Mouse (Mus musculus): ENCODE measurements around the gene Smoc1. TPM values are rescaled to one million over a fixed set of nuclear protein-coding genes. Genes with fewer than 3 reads are reported as not detected.

The Smoc1 gene
- polyA plus RNA-seq, 1 experiment from 2014 or later: 1.6 TPM

DNA sequence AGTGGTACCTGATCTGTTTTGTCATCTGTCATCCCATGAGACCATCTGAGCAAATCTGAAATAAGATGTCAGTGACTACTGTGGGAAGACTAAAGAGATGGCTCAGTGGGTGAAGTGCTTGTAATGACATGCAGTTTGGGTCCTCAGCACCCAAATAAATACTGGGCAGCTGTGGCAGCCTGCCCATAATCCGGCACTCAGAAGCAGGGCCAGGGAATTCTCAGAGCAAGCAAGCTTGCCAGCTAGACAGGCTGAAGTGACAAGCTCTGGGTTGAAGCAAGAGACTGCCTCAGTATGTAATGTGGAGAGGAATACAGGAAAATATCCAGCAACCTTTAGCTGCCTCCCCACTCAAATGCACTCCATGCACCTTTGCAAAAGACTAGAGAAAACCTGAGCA, 58.6 kb downstream of the Smoc1 start:
- Histone ChIP-seq H3K9ac (ENCODE audit: low read length) (no peak overlapping the region), H3K27ac (ENCODE audit: low read length) (no peak overlapping the region), H3K27me3 (ENCODE audit: control insufficient read depth, insufficient read depth, low read depth, low read length) (no peaks in the 10 kb centered on the region), H3K36me3 (ENCODE audit: control insufficient read depth, insufficient read depth, low read length) (no peaks in the 10 kb centered on the region), H3K4me1 (replicated peaks; ENCODE audit: control insufficient read depth, insufficient read depth, low read length) (no peaks in the 10 kb centered on the region), H3K9me3 (ENCODE audit: control insufficient read depth, low read length) (no peaks in the 10 kb centered on the region), H3K4me2 (ENCODE audit: low read depth, low read length) (no peak overlapping the region), H3K4me3 (ENCODE audit: low read length) (no peak overlapping the region)
- no peak for ATAC-seq (ENCODE audit: low read depth)
- 57% methylated on average over 1 of the region's 1 CpGs for WGBS

DNA sequence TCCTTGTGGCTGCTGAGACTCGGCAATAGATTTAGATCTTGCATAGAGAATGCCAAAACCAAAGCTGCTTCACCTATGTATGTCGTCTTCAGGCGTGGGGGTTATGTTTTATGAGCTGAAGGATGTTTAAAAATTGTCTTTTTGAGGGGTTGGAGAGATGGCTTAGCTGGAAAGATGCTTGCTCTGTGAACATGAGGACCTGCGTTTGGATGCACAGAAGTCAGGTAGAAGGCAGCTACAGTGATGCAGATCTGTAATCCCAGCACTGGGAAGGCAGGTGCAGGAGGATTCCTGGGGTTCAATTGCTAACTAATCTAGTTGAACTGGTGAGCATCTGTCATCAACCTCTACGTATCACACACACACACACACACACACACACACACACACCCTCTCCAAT, 61.5 kb downstream of the Smoc1 start:
- Histone ChIP-seq H3K27ac (ENCODE audit: low read length) (no peak overlapping the region), H3K4me1 (replicated peaks; ENCODE audit: control insufficient read depth, insufficient read depth, low read length) (no peaks in the 10 kb centered on the region), H3K4me2 (ENCODE audit: low read depth, low read length) (no peak overlapping the region), H3K36me3 (ENCODE audit: control insufficient read depth, insufficient read depth, low read length) (no peaks in the 10 kb centered on the region), H3K9me3 (ENCODE audit: control insufficient read depth, low read length) (no peaks in the 10 kb centered on the region), H3K27me3 (ENCODE audit: control insufficient read depth, insufficient read depth, low read depth, low read length) (no peaks in the 10 kb centered on the region), H3K9ac (ENCODE audit: low read length) (no peak overlapping the region), H3K4me3 (ENCODE audit: low read length) (no peak overlapping the region)
- 62% methylated on average over 5 of the region's 5 CpGs for WGBS
- no peak for ATAC-seq (ENCODE audit: low read depth)

DNA sequence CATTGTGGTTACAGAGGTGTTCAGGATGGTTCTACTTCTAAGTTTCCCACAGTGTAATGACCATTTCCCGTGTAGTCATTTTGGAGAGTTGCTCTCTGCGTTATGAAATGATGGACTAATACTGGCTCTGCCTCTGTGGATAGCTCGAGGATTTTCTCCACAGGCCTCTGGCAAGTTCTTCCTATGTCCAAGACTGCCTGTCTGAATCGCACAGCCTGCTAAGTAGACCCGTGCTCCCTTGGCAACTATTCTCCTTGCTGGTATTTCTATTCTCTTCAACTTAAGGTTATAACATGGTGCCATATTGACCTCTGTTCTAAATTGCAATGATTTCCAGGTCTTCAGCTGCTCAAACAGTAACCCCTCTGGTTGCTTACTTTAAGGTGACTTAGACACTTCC, 65.0 kb downstream of the Smoc1 start:
- Histone ChIP-seq H3K36me3 (ENCODE audit: control insufficient read depth, insufficient read depth, low read length) (no peaks in the 10 kb centered on the region), H3K9me3 (ENCODE audit: control insufficient read depth, low read length) (no peaks in the 10 kb centered on the region), H3K4me3 (ENCODE audit: low read length) (no peak overlapping the region), H3K9ac (ENCODE audit: low read length) (no peak overlapping the region), H3K4me1 (replicated peaks; ENCODE audit: control insufficient read depth, insufficient read depth, low read length) (no peaks in the 10 kb centered on the region), H3K4me2 (ENCODE audit: low read depth, low read length) (no peak overlapping the region), H3K27ac (ENCODE audit: low read length) (no peak overlapping the region), H3K27me3 (ENCODE audit: control insufficient read depth, insufficient read depth, low read depth, low read length) (no peaks in the 10 kb centered on the region)
- WGBS: 76% methylated on average over 5 of the region's 5 CpGs
- no peak for ATAC-seq (ENCODE audit: low read depth)

DNA sequence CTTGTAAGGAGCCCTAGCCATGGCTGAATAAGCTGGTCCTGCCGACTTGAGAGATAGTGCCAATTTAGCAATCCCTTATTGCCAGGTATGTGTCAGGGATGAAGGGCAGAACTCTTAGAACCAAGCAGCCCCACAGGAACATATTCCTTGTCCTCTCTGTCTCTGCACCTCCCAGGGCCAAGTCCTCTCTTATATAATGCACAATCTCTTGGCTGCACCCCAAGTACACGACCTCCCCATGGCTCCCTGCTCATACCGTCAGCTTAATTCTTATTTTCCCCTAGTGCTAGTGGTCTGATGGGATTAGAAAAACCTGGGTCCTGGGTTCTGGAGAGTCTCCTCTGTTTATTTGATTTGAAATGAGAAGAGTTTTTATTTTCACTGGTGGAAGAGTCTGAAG, 66.0 kb downstream of the Smoc1 start:
- 74% methylated on average over 3 of the region's 3 CpGs for WGBS
- ATAC-seq (ENCODE audit: low read depth): no peak

DNA sequence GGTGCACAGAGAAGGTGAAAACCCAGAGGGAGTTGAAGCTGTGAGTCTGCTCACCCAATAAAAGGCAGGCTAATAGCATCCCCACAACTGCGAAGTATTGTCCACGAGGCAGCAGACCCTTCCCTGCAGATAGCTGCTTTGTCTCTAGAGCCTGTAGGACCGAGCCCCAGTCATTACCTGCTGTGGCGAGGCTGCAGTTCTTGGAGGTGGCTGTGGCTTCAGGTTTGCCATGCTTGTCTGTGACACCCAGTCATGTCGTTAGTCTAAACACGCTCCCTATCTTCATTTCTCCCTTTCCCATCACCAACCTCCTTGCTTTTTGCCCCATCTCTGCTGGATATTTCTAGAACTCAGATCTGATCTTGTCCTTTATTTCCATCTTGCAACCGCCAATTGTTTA, 66.6 kb downstream of the Smoc1 start:
- no peak overlapping the region for H3K9ac ChIP-seq (ENCODE audit: low read length)
- no peaks in the 10 kb centered on the region for H3K4me1 ChIP-seq (replicated peaks; ENCODE audit: control insufficient read depth, insufficient read depth, low read length)
- no peaks in the 10 kb centered on the region for H3K36me3 ChIP-seq (ENCODE audit: control insufficient read depth, insufficient read depth, low read length)
- no peaks in the 10 kb centered on the region for H3K9me3 ChIP-seq (ENCODE audit: control insufficient read depth, low read length)
- H3K4me3 ChIP-seq (ENCODE audit: low read length): no peak overlapping the region
- H3K27ac ChIP-seq (ENCODE audit: low read length): no peak overlapping the region
- no peak overlapping the region for H3K4me2 ChIP-seq (ENCODE audit: low read depth, low read length)
- WGBS: 72% methylated on average over 7 of the region's 7 CpGs
- no peak for ATAC-seq (ENCODE audit: low read depth)
- H3K27me3 ChIP-seq (ENCODE audit: control insufficient read depth, insufficient read depth, low read depth, low read length): no peaks in the 10 kb centered on the region

More for the DNA sequence above, 66.0 kb downstream of the Smoc1 start:
- no peaks in the 10 kb centered on the region for H3K36me3 ChIP-seq (ENCODE audit: control insufficient read depth, insufficient read depth, low read length)
- H3K9me3 ChIP-seq (ENCODE audit: control insufficient read depth, low read length): no peaks in the 10 kb centered on the region
- H3K4me3 ChIP-seq (ENCODE audit: low read length): no peak overlapping the region
- H3K4me2 ChIP-seq (ENCODE audit: low read depth, low read length): no peak overlapping the region
- no peaks in the 10 kb centered on the region for H3K4me1 ChIP-seq (replicated peaks; ENCODE audit: control insufficient read depth, insufficient read depth, low read length)
- H3K9ac ChIP-seq (ENCODE audit: low read length): no peak overlapping the region
- no peak overlapping the region for H3K27ac ChIP-seq (ENCODE audit: low read length)
- H3K27me3 ChIP-seq (ENCODE audit: control insufficient read depth, insufficient read depth, low read depth, low read length): no peaks in the 10 kb centered on the region

DNA sequence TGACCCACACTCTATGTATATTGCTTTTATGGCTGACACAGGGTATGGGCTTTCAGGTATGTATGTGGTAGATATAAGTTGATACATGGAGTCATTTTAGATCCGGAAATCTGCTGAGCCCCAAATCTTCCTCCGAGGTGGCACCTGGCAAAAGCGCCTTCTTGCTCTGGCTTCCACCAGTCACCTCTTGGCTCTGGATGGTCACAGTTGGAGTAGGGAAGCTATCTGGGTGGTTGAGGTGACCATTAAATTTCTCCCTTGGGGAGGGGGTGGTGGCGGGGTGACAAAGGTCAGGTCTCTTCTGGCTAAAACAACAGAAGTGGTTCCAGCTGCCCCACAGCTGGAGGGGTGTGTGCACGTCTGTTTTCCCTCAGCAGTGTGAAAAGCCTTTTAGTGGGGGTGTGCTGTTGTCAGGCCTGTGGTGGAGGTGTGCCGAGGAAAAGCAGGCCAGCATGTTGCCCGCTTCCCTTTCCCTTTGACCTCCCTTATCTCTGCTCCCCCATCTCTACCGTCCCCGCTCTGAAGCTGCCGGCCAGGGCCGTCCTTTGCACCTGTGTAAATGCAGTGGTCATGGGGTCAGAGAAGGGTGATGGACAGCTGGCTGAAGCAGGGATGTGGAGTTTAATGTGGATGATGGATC, 68.3 kb downstream of the Smoc1 start:
- Histone ChIP-seq H3K4me2 (ENCODE audit: low read depth, low read length) (no peak overlapping the region), H3K4me1 (replicated peaks; ENCODE audit: control insufficient read depth, insufficient read depth, low read length) (no peaks in the 10 kb centered on the region), H3K9me3 (ENCODE audit: control insufficient read depth, low read length) (no peaks in the 10 kb centered on the region), H3K36me3 (ENCODE audit: control insufficient read depth, insufficient read depth, low read length) (no peaks in the 10 kb centered on the region), H3K4me3 (ENCODE audit: low read length) (no peak overlapping the region), H3K9ac (ENCODE audit: low read length) (no peak overlapping the region), H3K27ac (ENCODE audit: low read length) (no peak overlapping the region), H3K27me3 (ENCODE audit: control insufficient read depth, insufficient read depth, low read depth, low read length) (no peaks in the 10 kb centered on the region)
- WGBS: 25% methylated on average over 11 of the region's 11 CpGs
- ATAC-seq (ENCODE audit: low read depth): no peak

DNA sequence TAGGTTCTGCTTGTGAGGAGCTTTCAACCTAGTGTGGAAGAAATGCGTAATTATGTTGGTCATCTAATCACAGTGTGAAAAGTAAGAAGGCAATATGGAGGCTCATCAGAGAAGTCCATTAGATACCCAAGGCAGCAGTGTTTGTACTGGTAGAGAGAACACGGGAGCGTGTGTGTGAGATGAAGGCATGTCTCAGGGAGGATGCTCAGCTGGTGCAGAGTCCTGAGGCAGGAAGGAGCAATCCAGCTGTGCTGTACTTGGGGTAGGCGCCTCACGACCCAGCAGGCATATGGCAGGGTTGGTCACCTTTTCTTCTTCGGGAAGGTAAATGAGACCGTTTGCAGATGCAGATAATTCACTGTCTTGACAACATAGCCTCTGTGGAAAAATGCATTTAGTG, 70.7 kb downstream of the Smoc1 start:
- no peaks in the 10 kb centered on the region for H3K4me1 ChIP-seq (replicated peaks; ENCODE audit: control insufficient read depth, insufficient read depth, low read length)
- no peaks in the 10 kb centered on the region for H3K27me3 ChIP-seq (ENCODE audit: control insufficient read depth, insufficient read depth, low read depth, low read length)
- no peak for ATAC-seq (ENCODE audit: low read depth)
- 59% methylated on average over 7 of the region's 7 CpGs for WGBS
- no peak overlapping the region for H3K27ac ChIP-seq (ENCODE audit: low read length)
- H3K4me3 ChIP-seq (ENCODE audit: low read length): no peak overlapping the region
- H3K36me3 ChIP-seq (ENCODE audit: control insufficient read depth, insufficient read depth, low read length): no peaks in the 10 kb centered on the region
- no peaks in the 10 kb centered on the region for H3K9me3 ChIP-seq (ENCODE audit: control insufficient read depth, low read length)
- H3K4me2 ChIP-seq (ENCODE audit: low read depth, low read length): no peak overlapping the region
- H3K9ac ChIP-seq (ENCODE audit: low read length): no peak overlapping the region

DNA sequence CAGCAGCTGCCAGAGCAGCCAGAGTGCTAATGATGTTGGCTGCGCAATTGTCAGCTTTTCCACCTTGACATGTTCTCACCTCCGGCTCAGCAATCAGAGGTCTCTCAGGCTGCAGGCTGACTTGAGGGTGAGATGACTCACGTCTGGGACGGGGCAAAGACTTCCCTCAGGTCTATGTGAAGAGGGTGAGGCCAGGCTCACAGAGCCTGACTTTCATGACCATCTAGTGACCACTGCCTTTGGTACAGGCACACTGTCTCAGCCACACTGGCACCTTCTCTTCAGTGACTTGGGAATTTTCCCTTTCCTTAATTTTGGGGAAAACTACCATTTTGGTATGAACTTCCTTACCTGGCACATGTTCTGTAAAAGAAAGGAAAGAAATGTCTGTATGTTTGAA, 71.1 kb downstream of the Smoc1 start:
- Histone ChIP-seq H3K4me1 (replicated peaks; ENCODE audit: control insufficient read depth, insufficient read depth, low read length) (no peaks in the 10 kb centered on the region), H3K9me3 (ENCODE audit: control insufficient read depth, low read length) (no peaks in the 10 kb centered on the region), H3K4me2 (ENCODE audit: low read depth, low read length) (no peak overlapping the region), H3K27me3 (ENCODE audit: control insufficient read depth, insufficient read depth, low read depth, low read length) (no peaks in the 10 kb centered on the region), H3K9ac (ENCODE audit: low read length) (no peak overlapping the region), H3K4me3 (ENCODE audit: low read length) (no peak overlapping the region), H3K27ac (ENCODE audit: low read length) (no peak overlapping the region), H3K36me3 (ENCODE audit: control insufficient read depth, insufficient read depth, low read length) (no peaks in the 10 kb centered on the region)
- no peak for ATAC-seq (ENCODE audit: low read depth)
- 39% methylated on average over 4 of the region's 4 CpGs for WGBS

DNA sequence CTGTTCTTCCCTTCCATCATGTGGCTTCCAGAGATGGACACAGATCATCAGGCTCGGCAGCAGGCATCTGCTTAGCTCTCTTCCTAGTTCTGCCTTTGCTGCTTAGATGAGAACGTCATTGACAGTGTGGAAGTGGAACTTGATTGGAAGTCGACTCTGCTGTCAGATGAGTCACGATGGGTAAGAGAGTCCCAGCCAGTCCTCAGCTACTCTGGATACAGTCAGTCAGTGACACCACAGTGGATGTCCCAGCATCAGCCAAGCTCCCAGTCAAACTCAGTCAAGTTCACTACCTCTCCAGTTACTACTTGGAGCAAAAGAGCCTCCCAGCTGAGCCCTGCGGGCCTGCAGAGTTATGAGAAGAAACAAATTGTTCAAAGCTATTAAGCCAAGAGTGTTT, 72.6 kb downstream of the Smoc1 start:
- ATAC-seq (ENCODE audit: low read depth): no peak
- H3K27ac ChIP-seq (ENCODE audit: low read length): no peak overlapping the region
- WGBS: 60% methylated on average over 5 of the region's 5 CpGs

DNA sequence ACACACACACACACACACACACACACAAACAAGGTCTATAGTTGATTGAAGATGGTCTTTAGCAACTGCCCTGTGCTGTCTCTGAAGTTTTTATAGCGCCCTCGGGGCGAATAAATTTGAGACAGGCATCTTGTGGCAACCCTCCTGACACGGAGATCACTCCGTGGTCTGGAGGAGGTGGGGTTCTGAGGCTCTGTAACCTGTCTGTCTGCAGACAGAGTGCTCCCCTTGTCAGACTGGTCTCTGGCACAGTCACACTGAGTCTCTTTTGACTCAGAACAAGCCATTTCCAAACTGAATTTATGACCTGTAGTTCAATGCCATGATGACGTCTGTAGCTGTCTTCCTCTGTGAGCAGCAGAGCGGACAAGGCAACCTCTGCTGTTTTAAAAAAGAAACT, 75.1 kb downstream of the Smoc1 start:
- 68% methylated on average over 7 of the region's 7 CpGs for WGBS
- ATAC-seq (ENCODE audit: low read depth): no peak

More for the DNA sequence above, 72.6 kb downstream of the Smoc1 start:
- Histone ChIP-seq H3K4me3 (ENCODE audit: low read length) (no peak overlapping the region), H3K27me3 (ENCODE audit: control insufficient read depth, insufficient read depth, low read depth, low read length) (no peaks in the 10 kb centered on the region), H3K4me2 (ENCODE audit: low read depth, low read length) (no peak overlapping the region), H3K9ac (ENCODE audit: low read length) (no peak overlapping the region), H3K9me3 (ENCODE audit: control insufficient read depth, low read length) (no peaks in the 10 kb centered on the region), H3K36me3 (ENCODE audit: control insufficient read depth, insufficient read depth, low read length) (no peaks in the 10 kb centered on the region), H3K4me1 (replicated peaks; ENCODE audit: control insufficient read depth, insufficient read depth, low read length) (no peaks in the 10 kb centered on the region)

More for the DNA sequence above, 75.1 kb downstream of the Smoc1 start:
- Histone ChIP-seq H3K27me3 (ENCODE audit: control insufficient read depth, insufficient read depth, low read depth, low read length) (no peaks in the 10 kb centered on the region), H3K9ac (ENCODE audit: low read length) (no peak overlapping the region), H3K4me3 (ENCODE audit: low read length) (no peak overlapping the region), H3K36me3 (ENCODE audit: control insufficient read depth, insufficient read depth, low read length) (no peaks in the 10 kb centered on the region), H3K9me3 (ENCODE audit: control insufficient read depth, low read length) (no peaks in the 10 kb centered on the region), H3K27ac (ENCODE audit: low read length) (no peak overlapping the region), H3K4me1 (replicated peaks; ENCODE audit: control insufficient read depth, insufficient read depth, low read length) (no peaks in the 10 kb centered on the region), H3K4me2 (ENCODE audit: low read depth, low read length) (no peak overlapping the region)

All from lung, embryonic 16.5 days (tissue).